Mouse (Mus musculus) thymus, adult 2 months (tissue): Measurements from ENCODE around the gene Ing1.
A peak's percentile ranks its signal among the peaks of the same experiment; 100 is the strongest.

Experiments used
- CTCF ChIP-seq: fragments of 200-500 bp; IDR thresholded peaks from 2 replicates; pipeline ENCODE4 v1.5.1; 2012; ENCODE audit warnings: mild to moderate bottlenecking, control low read depth, low read length, moderate library complexity, borderline replicate concordance; ENCODE audit not compliant: control insufficient read depth, poor library complexity, insufficient read depth; ENCODE audit errors: extremely low read depth
- POLR2A ChIP-seq: fragments of 200-500 bp; IDR thresholded peaks from 2 replicates; pipeline ENCODE4 v1.6.1; 2012; ENCODE audit warnings: mild to moderate bottlenecking, low read length, control low read depth, moderate library complexity; ENCODE audit not compliant: control insufficient read depth, poor library complexity, insufficient read depth; ENCODE audit errors: extremely low read depth

- TF ChIP-seq CTCF, result peak; percentile 86; the same call in 1 of the 2 replicates
- TF ChIP-seq POLR2A, result no peak
Observed at GRCm38 (mm10) chr8:11506802-11507201, 48.6 kb upstream of the Ing1 start.
